Mouse (Mus musculus) bone marrow macrophage, adult 2 months (primary cell): ENCODE data around the gene Aldh9a1.

Source experiments
- CTCF ChIP-seq: IDR thresholded peaks from 2 replicates; pipeline ENCODE4 v1.5.1; 2012; ENCODE audit warnings: low read depth, mild to moderate bottlenecking, low read length, moderate library complexity
- POLR2A ChIP-seq: IDR thresholded peaks from 2 replicates; pipeline ENCODE4 v1.6.1; 2012; ENCODE audit warnings: mild to moderate bottlenecking, low read depth, low read length, borderline replicate concordance

DNA sequence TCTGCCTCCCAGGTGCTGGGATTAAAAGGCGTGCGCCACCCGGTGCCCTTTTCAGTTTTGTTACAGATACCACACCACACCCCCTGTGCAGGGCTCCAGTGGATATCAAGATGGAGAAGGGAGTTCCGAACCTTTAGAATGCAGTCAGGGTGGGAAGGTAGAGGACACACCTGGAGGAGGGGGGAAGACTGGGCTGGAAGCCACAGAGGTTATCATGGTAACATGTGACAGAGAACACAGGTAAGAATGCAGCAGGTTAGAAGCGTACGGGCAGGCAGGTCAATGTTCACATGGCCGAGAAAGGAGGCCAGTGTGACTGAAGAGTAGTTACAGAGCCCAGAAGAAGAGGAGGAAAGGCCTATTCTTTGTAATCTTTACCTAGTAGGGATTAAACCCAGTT is 39.8 kb downstream of the Aldh9a1 start:
- TF ChIP-seq CTCF (no peak), POLR2A (no peak)
